Mouse (Mus musculus) thymus, adult 18-20 months (tissue): ENCODE measurements around the gene Tbc1d10c.

Experiments used
- DNase-seq, 2 experiments: peaks; one replicate each; pipeline ENCODE4 v3.0.0; 2022; ENCODE audit warnings: mixed read lengths in 2 of 2

Gene Tbc1d10c

DNA sequence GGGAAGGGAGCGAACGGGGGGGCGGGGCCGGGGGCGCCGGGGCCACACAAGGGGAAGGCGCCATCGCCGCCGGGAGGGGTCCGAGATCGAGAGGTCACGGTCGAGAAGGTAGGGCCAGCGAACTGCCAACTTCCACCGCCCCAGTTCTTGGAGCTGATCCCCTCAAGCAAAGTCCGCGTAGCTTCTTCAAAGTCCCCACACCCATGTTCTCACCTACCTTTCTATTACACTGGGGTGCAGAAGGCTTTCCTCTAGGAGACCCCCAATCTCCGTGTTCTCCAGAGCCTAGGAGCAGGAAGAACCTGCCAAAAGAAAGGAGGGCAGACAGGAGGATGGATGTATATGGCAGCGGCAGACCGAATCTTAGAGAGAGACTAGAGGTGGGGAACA lies 24.4 kb upstream of the Tbc1d10c start:
- DNase-seq: no peak

- no peak for DNase-seq
Observed at GRCm38 (mm10) chr19:4214771-4215450, 23.8 kb upstream of the Tbc1d10c start.

DNA sequence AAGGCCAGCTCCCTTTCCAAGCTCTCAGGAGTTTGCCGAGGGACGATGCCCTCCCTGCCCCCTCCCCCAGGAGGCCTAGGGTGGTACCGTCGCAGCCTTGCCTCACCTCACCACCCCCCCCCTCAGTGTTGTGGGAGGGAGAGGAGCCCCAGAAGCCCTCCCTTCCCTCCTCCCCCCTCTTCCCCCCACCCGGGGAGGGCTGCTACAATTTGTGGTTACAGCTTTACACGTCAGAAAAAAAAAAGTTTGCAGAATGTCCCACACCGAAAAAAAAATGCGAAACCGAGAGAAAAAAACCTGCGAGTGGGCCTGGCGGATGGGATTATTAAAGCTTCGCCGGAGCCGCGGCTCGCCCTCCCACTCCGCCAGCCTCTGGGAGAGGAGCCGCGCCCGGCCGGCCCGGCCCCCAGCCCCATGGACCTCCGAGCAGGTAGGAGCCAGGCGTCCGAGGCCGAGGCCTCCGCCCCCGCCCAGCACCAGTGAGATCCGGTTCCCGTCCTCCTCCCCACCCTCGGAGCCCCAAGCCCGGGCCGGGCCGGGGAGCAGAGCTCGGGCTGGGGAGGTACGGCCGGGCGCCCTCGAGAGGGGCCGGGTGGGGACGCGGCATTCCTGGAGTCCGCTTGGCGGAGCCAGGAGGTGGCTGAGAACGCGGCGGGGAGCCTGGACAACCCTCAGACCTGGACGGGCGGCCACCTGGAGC lies 23.1 kb upstream of the Tbc1d10c start, which contains the start of the genes Clcf1 and AC109138.7:
Gene Clcf1, plus strand, starts transcription at position 168 of the 700 bp plus-strand sequence.
Gene AC109138.7, plus strand, starts transcription at position 287 of the 700 bp plus-strand sequence.
- DNase-seq: no peak

DNA sequence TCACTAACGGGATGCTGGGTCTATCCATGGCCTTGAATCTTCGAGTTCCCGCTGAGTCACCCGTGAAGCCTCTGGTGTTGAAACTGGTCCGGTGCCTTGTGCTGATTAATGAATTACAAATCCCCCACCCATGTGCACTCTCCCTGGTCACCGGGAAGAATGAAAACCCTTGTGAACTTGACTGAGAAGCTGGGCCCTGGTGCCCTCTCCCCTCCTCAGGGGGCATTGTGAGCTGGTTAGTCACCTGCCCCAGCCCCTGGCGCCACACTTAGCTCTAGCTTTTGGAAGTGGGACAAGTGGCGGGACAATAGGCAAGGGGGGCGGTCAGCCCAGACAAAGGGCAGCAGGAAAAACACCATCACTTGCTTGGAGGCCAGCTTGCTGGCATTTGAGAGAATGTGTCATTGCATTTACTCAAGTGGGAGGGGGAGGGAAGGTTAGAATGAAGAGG lies 22.5 kb upstream of the Tbc1d10c start:
- DNase-seq: no peak

- DNase-seq: no peak
Observed at GRCm38 (mm10) chr19:4211891-4212588, 21.0 kb upstream of the Tbc1d10c start.

GRCm38 (mm10) chr19:4208563-4208962 lies 17.5 kb upstream of the Tbc1d10c start:
- DNase-seq: no peak

- DNase-seq: no peak
Observed at GRCm38 (mm10) chr19:4206971-4207370, 15.9 kb upstream of the Tbc1d10c start.

- DNase-seq: no peak
Observed at GRCm38 (mm10) chr19:4204889-4205288, 13.8 kb upstream of the Tbc1d10c start.

- no peak for DNase-seq
Observed at GRCm38 (mm10) chr19:4203604-4204326, 12.7 kb upstream of the Tbc1d10c start.

- DNase-seq: no peak
Observed at GRCm38 (mm10) chr19:4203148-4203547, 12.1 kb upstream of the Tbc1d10c start.

DNA sequence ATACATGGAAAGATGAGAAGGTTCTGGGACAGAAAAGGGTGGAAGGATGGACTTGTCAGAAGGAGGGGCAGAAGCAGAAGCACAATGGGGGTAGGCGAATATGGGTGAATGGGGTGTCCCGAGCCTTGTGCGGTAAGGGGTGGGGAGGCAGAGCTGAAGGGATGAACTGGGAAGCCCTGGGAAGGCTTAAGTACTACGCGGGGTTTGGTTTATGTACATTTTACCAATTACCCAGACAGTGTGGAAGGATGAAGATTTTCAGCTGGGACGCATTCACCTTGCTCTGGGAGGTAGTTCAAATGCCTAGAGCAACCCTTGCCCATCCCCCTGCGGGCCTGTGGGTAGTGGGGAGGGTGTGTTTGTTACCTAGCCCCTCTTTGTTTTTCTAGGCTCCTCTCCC lies 11.1 kb upstream of the Tbc1d10c start:
- no peak for DNase-seq

DNA sequence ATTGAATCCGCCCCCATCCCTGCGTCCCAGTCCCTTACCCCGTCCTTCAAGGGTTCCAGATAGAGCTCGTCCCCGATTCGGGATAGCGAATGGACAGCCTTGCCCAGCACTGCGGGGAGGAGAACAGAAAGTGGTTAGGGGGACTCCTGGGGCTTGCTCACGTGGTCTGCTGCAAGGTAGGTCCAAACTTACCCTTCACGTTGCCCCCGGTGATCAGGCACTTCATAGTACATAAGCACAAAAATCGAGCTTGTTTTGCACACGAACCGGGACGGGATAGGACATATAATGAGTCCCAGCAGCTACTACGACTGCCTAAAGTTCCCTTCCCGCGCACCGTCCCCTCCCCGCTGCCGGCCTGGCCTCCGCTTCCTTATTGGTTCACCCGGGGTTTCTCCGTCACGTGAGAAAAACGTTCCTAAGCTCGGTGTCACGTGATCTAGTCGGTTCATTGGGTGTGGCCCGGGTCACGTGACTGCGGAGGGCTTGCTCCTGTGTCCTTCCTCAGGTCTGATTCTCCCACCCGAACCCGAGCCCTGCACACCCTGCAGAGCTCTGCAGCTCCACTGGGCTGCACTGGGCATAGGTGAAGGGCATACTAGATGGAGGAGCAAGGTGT lies 10.3 kb upstream of the Tbc1d10c start, which contains the start of gene Rad9a:
Gene Rad9a, minus strand, starts transcription at position 372 of the 619 bp plus-strand sequence.
- peak; percentile 94 to 97 for DNase-seq

DNA sequence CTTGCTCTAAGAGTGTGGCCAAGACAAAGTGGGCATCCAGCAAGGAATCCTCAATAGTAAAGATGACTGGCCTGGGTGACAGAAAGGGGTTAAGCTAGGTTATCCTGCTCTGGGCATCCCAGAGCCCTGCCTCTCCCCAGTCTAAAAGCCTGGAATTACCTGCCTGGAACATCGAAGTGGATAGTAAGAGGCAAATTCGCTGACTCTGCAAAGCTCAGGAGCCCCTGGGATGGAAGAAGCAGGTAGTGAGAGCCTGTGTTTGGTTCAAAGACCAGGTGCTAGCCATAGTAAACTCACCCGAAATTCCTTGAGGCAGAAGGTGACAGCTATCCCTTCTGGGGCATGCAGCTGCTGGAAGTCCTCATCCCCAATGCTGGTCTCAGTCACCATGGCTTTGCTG lies 6.1 kb upstream of the Tbc1d10c start:
- no peak for DNase-seq

DNA sequence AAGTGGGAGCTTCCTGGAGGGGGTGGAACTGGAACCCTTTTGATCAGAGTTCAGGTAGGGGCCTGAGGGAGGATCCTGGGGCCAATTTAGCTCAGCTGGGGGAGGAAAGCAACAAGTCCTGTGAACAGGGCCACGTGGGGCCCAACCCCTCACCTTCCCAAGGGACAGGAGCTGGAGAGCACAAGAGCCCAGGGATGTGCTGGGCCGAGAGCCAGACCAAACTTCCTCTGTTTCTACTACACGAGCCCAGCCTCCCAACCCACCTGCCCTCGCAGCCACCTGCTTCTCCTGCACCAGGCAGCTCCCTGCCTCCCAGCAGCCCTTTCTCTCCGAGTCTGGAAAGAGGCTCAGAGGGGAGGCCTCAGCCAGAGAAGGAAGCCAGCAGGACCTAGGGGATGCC lies 5.5 kb upstream of the Tbc1d10c start:
- DNase-seq: no peak

GRCm38 (mm10) chr19:4196048-4196447 lies 5.0 kb upstream of the Tbc1d10c start:
- DNase-seq: no peak

DNA sequence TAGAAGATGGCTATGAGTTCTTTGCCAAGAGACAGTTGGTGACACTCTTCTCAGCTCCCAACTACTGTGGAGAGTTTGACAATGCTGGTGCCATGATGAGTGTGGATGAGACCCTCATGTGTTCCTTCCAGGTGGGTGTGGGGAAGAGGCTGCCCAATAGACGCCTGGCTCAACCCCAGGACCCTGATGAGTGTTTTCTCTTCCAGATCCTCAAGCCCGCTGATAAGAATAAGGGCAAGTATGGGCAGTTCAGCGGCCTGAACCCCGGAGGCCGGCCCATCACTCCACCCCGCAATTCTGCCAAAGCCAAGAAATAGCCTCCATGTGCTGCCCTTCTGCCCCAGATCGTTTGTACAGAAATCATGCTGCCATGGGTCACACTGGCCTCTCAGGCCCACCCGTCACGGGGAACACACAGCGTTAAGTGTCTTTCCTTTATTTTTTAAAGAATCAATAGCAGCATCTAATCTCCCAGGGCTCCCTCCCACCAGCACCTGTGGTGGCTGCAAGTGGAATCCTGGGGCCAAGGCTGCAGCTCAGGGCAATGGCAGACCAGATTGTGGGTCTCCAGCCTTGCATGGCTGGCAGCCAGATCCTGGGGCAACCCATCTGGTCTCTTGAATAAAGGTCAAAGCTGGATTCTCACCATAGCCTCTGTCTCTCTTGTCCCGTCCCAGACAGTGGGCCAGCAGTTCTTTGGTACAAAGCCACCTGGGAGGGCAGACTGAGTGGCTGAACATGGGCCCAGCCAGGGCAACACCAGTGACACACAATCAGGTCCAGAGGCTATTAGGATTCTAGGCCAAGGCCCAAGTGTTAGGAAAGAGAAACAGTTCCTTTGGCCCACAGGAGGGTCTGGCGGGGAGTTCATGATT lies 3.9 kb upstream of the Tbc1d10c start:
- no peak for DNase-seq

DNA sequence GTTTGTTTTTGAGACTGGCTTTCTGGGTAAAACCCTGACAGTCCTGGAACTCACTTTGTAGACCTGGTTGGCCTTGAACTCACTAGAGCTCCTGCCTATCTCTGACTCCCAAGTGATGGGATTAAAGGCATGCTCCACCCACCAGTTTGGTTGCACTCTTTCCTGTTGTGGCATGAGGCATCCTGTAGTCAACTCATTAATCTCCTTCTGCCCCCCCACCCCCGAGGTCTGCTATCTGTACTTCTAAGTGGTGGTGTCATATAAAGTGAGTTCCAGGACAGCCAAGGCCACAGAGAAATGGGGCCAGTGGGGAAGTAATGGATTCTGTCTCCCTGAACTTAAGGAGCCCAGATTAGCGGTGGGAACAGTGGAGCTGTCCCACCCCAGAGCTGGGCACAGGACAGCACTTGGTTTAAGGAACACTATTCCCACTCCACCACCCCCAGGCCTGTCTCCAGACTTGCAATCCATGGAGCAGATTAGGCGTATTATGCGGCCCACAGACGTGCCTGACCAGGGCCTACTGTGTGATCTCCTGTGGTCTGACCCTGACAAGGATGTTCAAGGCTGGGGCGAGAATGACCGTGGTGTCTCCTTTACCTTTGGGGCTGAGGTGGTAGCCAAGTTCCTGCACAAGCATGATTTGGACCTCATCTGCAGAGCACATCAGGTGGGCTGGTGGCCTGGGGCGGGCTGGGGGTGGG lies 3.1 kb upstream of the Tbc1d10c start:
- DNase-seq: no peak

- DNase-seq: no peak
Observed at GRCm38 (mm10) chr19:4193129-4193528, 2.0 kb upstream of the Tbc1d10c start.

GRCm38 (mm10) chr19:4192251-4192985 lies 1.3 kb upstream of the Tbc1d10c start:
- no peak for DNase-seq
